Mouse (Mus musculus) forelimb bud, embryonic 11.5 days (tissue): ENCODE results near the gene Gm16485.
A peak's percentile ranks its signal among the peaks of the same experiment; 100 is the strongest.

Experiments used
- DNase-seq: peaks from one replicate; pipeline ENCODE4 v3.0.0-alpha.2; 2012; ENCODE audit warnings: low read depth, low spot score

The Gm16485 gene

GRCm38 (mm10) chr9:8971491-8971890 is at the start of gene Gm16485:
Gene Gm16485 (plus strand): TSS chr9:8971791.
- no peak for DNase-seq

DNA sequence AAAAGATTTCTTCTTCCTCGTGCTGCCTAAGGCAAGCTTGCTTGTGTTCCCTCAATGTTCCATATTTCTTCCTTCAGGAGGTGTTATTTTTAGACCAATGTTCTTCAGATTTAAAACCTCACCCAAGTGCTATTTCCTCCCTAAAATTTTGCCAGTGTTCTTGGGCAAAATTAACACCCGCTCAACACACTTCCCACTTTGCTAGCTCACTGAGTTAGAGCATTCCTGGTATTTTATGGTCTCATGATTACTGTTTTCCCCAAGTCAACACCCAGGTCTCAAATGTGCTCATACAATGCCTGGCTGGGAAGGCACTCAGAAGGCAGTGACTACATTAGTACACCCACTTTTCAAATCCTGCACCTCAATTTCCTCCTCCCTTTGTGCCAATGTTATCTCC is 44.0 kb upstream of the Gm16485 start:
- no peak for DNase-seq

GRCm38 (mm10) chr9:8937753-8938152 is 33.8 kb upstream of the Gm16485 start:
- DNase-seq: no peak

GRCm38 (mm10) chr9:8953306-8953705 is 18.3 kb upstream of the Gm16485 start:
- DNase-seq: no peak

- DNase-seq: peak; percentile 26
These were observed 7.0 kb upstream of the Gm16485 start for GRCm38 (mm10) chr9:8964512-8965133.

GRCm38 (mm10) chr9:8970240-8970639 is 1.4 kb upstream of the Gm16485 start:
- DNase-seq: no peak

DNA sequence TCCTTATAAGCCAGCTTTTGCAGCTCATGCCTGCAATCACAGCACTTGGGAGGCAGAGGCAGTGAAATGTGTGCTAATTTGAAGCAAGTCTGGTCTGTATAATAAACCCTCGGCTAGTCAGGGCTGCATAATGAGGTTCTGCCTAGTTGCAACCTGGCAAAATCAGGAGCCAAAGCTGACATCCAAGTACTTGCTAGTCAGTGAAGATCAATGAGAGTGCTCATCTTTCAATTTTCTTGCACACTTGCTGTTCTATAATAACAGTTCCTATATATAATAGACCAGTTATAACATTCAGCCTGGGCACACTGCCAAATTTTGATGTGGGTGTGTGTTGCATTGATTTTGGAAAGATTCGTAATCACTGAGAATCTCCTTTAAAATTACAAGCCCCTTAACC is 6.2 kb downstream of the Gm16485 start:
- no peak for DNase-seq

- DNase-seq: no peak
These were observed 10.7 kb downstream of the Gm16485 start for GRCm38 (mm10) chr9:8982315-8982714.

- DNase-seq: no peak
These were observed 24.9 kb downstream of the Gm16485 start for GRCm38 (mm10) chr9:8996494-8996893.

- no peak for DNase-seq
These were observed 29.6 kb downstream of the Gm16485 start for GRCm38 (mm10) chr9:9001170-9001569.

- DNase-seq: no peak
These were observed 43.5 kb downstream of the Gm16485 start for GRCm38 (mm10) chr9:9015108-9015507.
